Mouse (Mus musculus): ENCODE results near the gene Aqr.
A peak's percentile ranks its signal among the peaks of the same experiment; 100 is the strongest.
"Not testable (repeated sequence)": the region's sequence is repeated elsewhere in the genome, so short reads cannot be mapped to it uniquely, and the experiment has no call there.

Gene Aqr

GRCm38 (mm10) chr2:114186924-114187323 is at the start of gene Aqr:
Aqr (minus strand) TSS chr2:114187024.
- not testable (repeated sequence) for DNase-seq (ENCODE audit: low read depth)

- no peak for DNase-seq (ENCODE audit: low read depth)
Measured at GRCm38 (mm10) chr2:114236566-114236965, 49.7 kb upstream of the Aqr start.

GRCm38 (mm10) chr2:114235584-114235983 is 48.8 kb upstream of the Aqr start:
- no peak for DNase-seq (ENCODE audit: low read depth)

- no peak for DNase-seq (ENCODE audit: low read depth)
Measured at GRCm38 (mm10) chr2:114231248-114231647, 44.4 kb upstream of the Aqr start.

GRCm38 (mm10) chr2:114228672-114229071 is 41.8 kb upstream of the Aqr start:
- DNase-seq (ENCODE audit: low read depth): no peak

GRCm38 (mm10) chr2:114205036-114205435 is 18.2 kb upstream of the Aqr start:
- DNase-seq (ENCODE audit: low read depth): no peak

- DNase-seq (ENCODE audit: low read depth): no peak
Measured at GRCm38 (mm10) chr2:114201574-114201973, 14.8 kb upstream of the Aqr start.

GRCm38 (mm10) chr2:114200932-114201559 is 14.2 kb upstream of the Aqr start, which contains the start of gene Zfp770:
Zfp770 (minus strand) TSS chr2:114201469.
- DNase-seq (ENCODE audit: low read depth): peak; percentile 43

GRCm38 (mm10) chr2:114196421-114196820 is 9.6 kb upstream of the Aqr start:
- no peak for DNase-seq (ENCODE audit: low read depth)

- DNase-seq (ENCODE audit: low read depth): no peak
Measured at GRCm38 (mm10) chr2:114177802-114178733, 8.8 kb downstream of the Aqr start.

- DNase-seq (ENCODE audit: low read depth): peak; percentile 45
Measured at GRCm38 (mm10) chr2:114174651-114175484, 12.0 kb downstream of the Aqr start.

- no peak for DNase-seq (ENCODE audit: low read depth)
Measured at GRCm38 (mm10) chr2:114173248-114173647, 13.6 kb downstream of the Aqr start.

GRCm38 (mm10) chr2:114167837-114168236 is 19.0 kb downstream of the Aqr start:
- no peak for DNase-seq (ENCODE audit: low read depth)

- no peak for DNase-seq (ENCODE audit: low read depth)
Measured at GRCm38 (mm10) chr2:114161978-114162377, 24.8 kb downstream of the Aqr start.

- no peak for DNase-seq (ENCODE audit: low read depth)
Measured at GRCm38 (mm10) chr2:114157345-114157744, 29.5 kb downstream of the Aqr start.

- no peak for DNase-seq (ENCODE audit: low read depth)
Measured at GRCm38 (mm10) chr2:114156639-114157038, 30.2 kb downstream of the Aqr start.

- DNase-seq (ENCODE audit: low read depth): no peak
Measured at GRCm38 (mm10) chr2:114153247-114153646, 33.6 kb downstream of the Aqr start.

- DNase-seq (ENCODE audit: low read depth): no peak
Measured at GRCm38 (mm10) chr2:114146864-114147458, 39.9 kb downstream of the Aqr start.

GRCm38 (mm10) chr2:114145315-114145801 is 41.5 kb downstream of the Aqr start:
- peak; percentile 7 for DNase-seq (ENCODE audit: low read depth)

- no peak for DNase-seq (ENCODE audit: low read depth)
Measured at GRCm38 (mm10) chr2:114144915-114145314, 41.9 kb downstream of the Aqr start.

GRCm38 (mm10) chr2:114143842-114144241 is 43.0 kb downstream of the Aqr start:
- DNase-seq (ENCODE audit: low read depth): no peak

GRCm38 (mm10) chr2:114136755-114137154 is 50.1 kb downstream of the Aqr start:
- DNase-seq (ENCODE audit: low read depth): no peak

Data from fibroblast of lung, adult 2 months (primary cell).